Mouse (Mus musculus): ENCODE measurements around the gene Bet1.

Bet1 gene

DNA sequence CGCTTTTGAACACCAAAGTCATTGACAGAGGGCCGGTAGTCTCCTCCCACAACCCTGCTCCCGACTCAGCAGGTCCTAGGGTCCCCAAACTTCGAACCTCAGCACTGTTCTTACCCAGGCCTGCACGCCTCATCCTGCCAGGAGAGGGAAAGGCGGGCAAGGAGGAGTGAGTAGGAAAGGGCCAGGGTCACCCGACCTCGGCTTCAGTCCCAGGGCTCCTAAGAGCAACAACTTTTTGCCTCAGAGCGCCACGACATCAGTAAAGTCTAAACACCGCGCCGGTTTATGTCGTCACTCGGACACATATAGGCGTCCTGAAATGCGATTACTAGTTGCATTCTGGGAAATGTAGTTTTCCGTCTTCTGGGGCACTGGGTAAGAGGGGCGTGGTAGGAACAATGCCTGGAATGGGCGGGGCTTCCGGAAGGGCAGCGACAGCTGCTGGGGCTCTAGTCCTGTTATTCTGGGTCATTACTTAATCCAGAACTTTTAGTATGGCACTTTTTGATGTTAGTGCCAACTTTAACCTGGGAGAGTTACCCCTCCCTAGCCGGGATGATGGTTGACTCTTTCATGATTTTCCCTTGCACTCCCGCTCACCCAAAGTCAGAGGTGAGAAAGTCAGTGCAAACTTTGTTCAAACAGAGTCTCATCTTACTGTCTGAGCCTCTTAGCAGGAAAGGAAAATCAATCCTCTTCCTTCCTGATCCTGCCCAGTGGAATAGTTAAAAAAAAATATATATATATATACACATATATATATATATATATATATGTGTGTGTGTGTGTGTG is at the start of gene Bet1:
Gene Bet1, minus strand, starts transcription at position 310 of the 792 bp plus-strand sequence.
- peak; percentile 85 for DNase-seq (ENCODE audit: low read depth, low spot score)

DNA sequence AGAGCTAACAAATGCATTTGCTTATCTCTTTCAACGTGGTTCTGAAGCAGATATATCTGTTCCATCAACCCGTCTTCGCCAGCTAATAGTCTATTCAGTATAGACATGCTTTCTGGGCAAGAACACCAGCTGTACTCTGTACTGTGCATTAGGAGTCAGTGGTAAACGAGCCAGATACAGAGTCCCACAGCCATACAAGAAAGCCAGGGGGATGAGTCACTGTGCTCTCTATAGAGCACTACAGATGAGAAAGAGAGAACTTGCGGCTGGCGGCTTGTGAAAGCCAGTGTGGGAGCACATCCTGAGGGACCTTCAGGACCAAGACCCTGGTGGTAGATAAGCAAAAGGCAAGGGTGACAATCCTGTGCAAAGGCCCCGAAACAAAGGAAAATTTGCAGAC is 45.5 kb upstream of the Bet1 start:
- DNase-seq (ENCODE audit: low read depth, low spot score), result no peak

- DNase-seq (ENCODE audit: low read depth, low spot score), result peak; percentile 34
These were observed 44.4 kb upstream of the Bet1 start for GRCm38 (mm10) chr6:4131149-4131548.

DNA sequence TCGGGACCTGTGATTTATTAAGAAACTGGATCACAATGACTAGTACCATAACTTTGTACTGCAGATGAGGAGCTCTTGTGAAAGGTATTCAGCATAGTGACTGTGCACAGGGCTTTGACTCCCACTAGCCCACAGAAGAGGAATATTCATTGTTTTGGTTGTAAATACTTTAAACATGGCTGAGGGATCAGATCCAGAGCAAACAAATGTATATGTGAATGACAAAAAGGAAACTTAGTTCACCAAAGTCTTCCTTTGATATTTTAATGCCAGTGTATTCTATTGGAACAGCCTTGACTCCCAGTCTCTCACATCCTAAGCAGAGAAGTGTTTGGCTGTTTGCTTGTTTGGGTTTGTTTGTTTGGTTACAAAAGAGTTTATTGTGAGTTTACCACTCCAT is 31.8 kb upstream of the Bet1 start:
- DNase-seq (ENCODE audit: low read depth, low spot score), result no peak

GRCm38 (mm10) chr6:4090423-4090822 is 3.7 kb upstream of the Bet1 start:
- no peak for DNase-seq (ENCODE audit: low read depth, low spot score)

GRCm38 (mm10) chr6:4072281-4072680 is 14.5 kb downstream of the Bet1 start:
- DNase-seq (ENCODE audit: low read depth, low spot score), result no peak

GRCm38 (mm10) chr6:4069714-4070113 is 17.1 kb downstream of the Bet1 start:
- no peak for DNase-seq (ENCODE audit: low read depth, low spot score)

GRCm38 (mm10) chr6:4054387-4054786 is 32.4 kb downstream of the Bet1 start:
- DNase-seq (ENCODE audit: low read depth, low spot score), result no peak

GRCm38 (mm10) chr6:4052843-4053242 is 33.9 kb downstream of the Bet1 start:
- no peak for DNase-seq (ENCODE audit: low read depth, low spot score)

DNA sequence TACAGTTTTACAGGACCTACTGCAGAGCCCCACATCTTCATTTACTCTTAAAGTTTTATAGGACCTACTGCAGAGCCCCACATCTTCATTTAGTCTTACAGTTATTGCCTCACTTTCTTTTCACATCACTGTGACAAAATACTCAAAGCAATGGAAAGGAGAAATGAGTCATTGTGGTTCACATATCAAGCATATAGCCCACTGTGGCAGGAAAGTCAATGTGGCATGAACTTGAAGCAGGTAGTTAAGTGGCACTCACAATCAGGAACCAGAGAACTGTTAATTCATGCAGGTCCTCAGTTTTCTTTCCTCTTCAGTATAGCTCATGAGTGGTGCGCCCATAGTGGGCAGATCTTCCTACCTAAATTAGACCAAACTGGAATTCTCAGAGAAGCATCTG is 39.6 kb downstream of the Bet1 start:
- no peak for DNase-seq (ENCODE audit: low read depth, low spot score)

- no peak for DNase-seq (ENCODE audit: low read depth, low spot score)
These were observed 45.0 kb downstream of the Bet1 start for GRCm38 (mm10) chr6:4041821-4042220.

DNA sequence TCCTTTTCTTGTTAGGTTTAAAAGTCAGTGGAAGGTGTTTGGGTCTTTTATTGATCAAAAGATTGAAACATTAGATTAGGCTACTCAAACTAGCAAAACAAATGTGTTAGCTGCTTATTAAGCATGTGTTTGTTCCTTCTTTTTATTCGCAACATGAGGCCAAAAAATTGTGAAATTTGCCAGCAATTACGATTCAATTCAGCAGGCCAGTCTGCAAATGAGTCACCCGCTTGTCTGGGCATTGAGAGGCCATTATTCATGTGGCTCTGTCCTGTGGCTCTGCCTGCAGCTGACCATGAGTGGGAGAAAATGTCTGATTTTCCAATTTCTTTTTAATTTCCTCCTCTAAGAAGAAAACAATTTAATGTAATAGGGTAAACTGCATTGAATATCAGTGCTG is 55.8 kb downstream of the Bet1 start:
- DNase-seq (ENCODE audit: low read depth, low spot score), result no peak
